22 mouse cellular contexts compared by ENCODE assay signal in genomic region chr13:60067325-60067724, GRCm38 (mm10).
"Had no signal": no experiment of that assay in that cellular context is flagged by ENCODE, and none has a peak within 500 bp of the region (broad histone marks: within the 10 kb centered on the region; RNA-seq: fewer than 3 reads in every experiment).

No protein-coding gene starts in this region.

- H3K9ac ChIP-seq: kidney, embryonic 15.5 days; limb, embryonic 12.5 days; limb, embryonic 15.5 days; liver, embryonic 15.5 days; neural tube, embryonic 12.5 days; neural tube, embryonic 15.5 days had no signal

- H3K4me1 ChIP-seq: liver, embryonic 15.5 days; neural tube, embryonic 12.5 days had no signal

- DNase-seq: kidney, adult 11 months; kidney, adult 8-10 months; kidney, postnatal 10 days; layer of hippocampus, adult 9-11 months; lung, adult 2 months; lung, postnatal 14 days; lung, postnatal 4 days; midbrain, embryonic 14.5 days; right cerebral cortex, adult 18-20 months; right cerebral cortex, postnatal 14 days; right cerebral cortex, postnatal 4 days; thymus, adult 2 months; thymus, postnatal 14 days; thymus, postnatal 4 days had no signal

- H3K27ac ChIP-seq: kidney, embryonic 15.5 days; limb, embryonic 12.5 days; limb, embryonic 15.5 days; liver, embryonic 15.5 days; neural tube, embryonic 12.5 days; neural tube, embryonic 15.5 days had no signal

- H3K36me3 ChIP-seq: kidney, embryonic 15.5 days; limb, embryonic 12.5 days; limb, embryonic 15.5 days; liver, embryonic 15.5 days; neural tube, embryonic 12.5 days; neural tube, embryonic 15.5 days had no signal

- H3K4me3 ChIP-seq: kidney, embryonic 15.5 days; limb, embryonic 12.5 days; limb, embryonic 15.5 days; liver, embryonic 15.5 days; neural tube, embryonic 12.5 days; neural tube, embryonic 15.5 days had no signal

- H3K4me2 ChIP-seq: kidney, embryonic 15.5 days; limb, embryonic 12.5 days; limb, embryonic 15.5 days; liver, embryonic 11.5 days; liver, embryonic 15.5 days; midbrain, embryonic 11.5 days; neural tube, embryonic 12.5 days; neural tube, embryonic 15.5 days had no signal

- H3K9me3 ChIP-seq: kidney, embryonic 15.5 days; limb, embryonic 12.5 days; limb, embryonic 15.5 days; liver, embryonic 15.5 days; neural tube, embryonic 12.5 days; neural tube, embryonic 15.5 days had no signal

- H3K27me3 ChIP-seq: kidney, embryonic 15.5 days; limb, embryonic 12.5 days; limb, embryonic 15.5 days; liver, embryonic 15.5 days; neural tube, embryonic 12.5 days; neural tube, embryonic 15.5 days had no signal
